Mouse (Mus musculus) MEL (cell line): ENCODE data around the gene Gm20388. TPM values are rescaled to one million over a fixed set of nuclear protein-coding genes. Genes with fewer than 3 reads are reported as not detected.

Source experiments
- DNase-seq: peaks from one replicate; pipeline ENCODE4 v3.0.0; 2011; ENCODE audit warnings: low read depth, low spot score
- H3K27ac ChIP-seq: 2 replicates; pipeline ENCODE4 v1.5.1; 2012; ENCODE audit warnings: low read depth, mild to moderate bottlenecking, control low read depth, low read length, moderate library complexity; ENCODE audit not compliant: control insufficient read depth
- H3K27me3 ChIP-seq, 2 experiments: fragments of 150-350 bp in 1 of 2; sonication (generic) in 1 of 2; 2 replicates each; pipeline ENCODE4 v1.6.1; 2012; ENCODE audit warnings: low read length in 2 of 2, mild to moderate bottlenecking in 2 of 2, improper control_type of control experiment in 1 of 2, moderate library complexity in 1 of 2; ENCODE audit not compliant: insufficient read depth in 2 of 2, control insufficient read depth in 1 of 2
- H3K36me3 ChIP-seq, 2 experiments: 2 replicates each; pipeline ENCODE4 v1.6.1; 2012 to 2014; ENCODE audit warnings: low read length in 2 of 2, improper control_type of control experiment in 1 of 2, inconsistent platforms in 1 of 2, mild to moderate bottlenecking in 1 of 2; ENCODE audit not compliant: insufficient read depth in 2 of 2, control insufficient read depth in 1 of 2
- H3K4me1 ChIP-seq, 2 experiments: fragments of 150-350 bp in 1 of 2; sonication (generic) in 1 of 2; 2 replicates each; pipeline ENCODE4 v1.6.1; 2012; ENCODE audit warnings: low read length in 2 of 2, improper control_type of control experiment in 1 of 2, mild to moderate bottlenecking in 1 of 2; ENCODE audit not compliant: insufficient read depth in 2 of 2, control insufficient read depth in 1 of 2
- H3K4me3 ChIP-seq, 2 experiments: fragments of 150-350 bp in 1 of 2; sonication (generic) in 1 of 2; 2 replicates each; pipeline ENCODE4 v1.5.1; 2012; ENCODE audit warnings: low read depth in 2 of 2, low read length in 2 of 2, mild to moderate bottlenecking in 2 of 2, moderate library complexity in 2 of 2, control low read depth in 1 of 2, improper control_type of control experiment in 1 of 2; ENCODE audit not compliant: control insufficient read depth in 1 of 2, insufficient read depth in 1 of 2
- H3K79me2 ChIP-seq: 2 replicates; pipeline ENCODE4 v1.6.1; 2012; ENCODE audit warnings: mild to moderate bottlenecking, low read length, moderate library complexity; ENCODE audit not compliant: control insufficient read depth, poor library complexity, insufficient read depth
- H3K9ac ChIP-seq: 2 replicates; pipeline ENCODE4 v1.6.1; 2012; ENCODE audit warnings: low read depth, mild to moderate bottlenecking, control low read depth, low read length, moderate library complexity; ENCODE audit not compliant: control insufficient read depth, poor library complexity, severe bottlenecking
- H3K9me3 ChIP-seq: fragments of 150-350 bp; sonication (generic); replicated peaks from 2 replicates; pipeline ENCODE4 v1.6.1; 2012; ENCODE audit warnings: mild to moderate bottlenecking, low read length, improper control_type of control experiment, moderate library complexity; ENCODE audit not compliant: insufficient read depth
- CHD1 ChIP-seq: IDR thresholded peaks from 2 replicates; pipeline ENCODE4 v1.6.1; 2012; ENCODE audit warnings: low read depth, mild to moderate bottlenecking, inconsistent platforms, low read length, improper control_type of control experiment
- CHD2 ChIP-seq: IDR thresholded peaks from 2 replicates; pipeline ENCODE4 v1.6.1; 2011; ENCODE audit warnings: low read length, improper control_type of control experiment
- CTCF ChIP-seq, 3 experiments: IDR thresholded peaks in 2 of 3; conservative IDR thresholded peaks in 1 of 3; 2 replicates each; pipeline ENCODE4 v1.5.1; 2011 to 2012; ENCODE audit warnings: low read length in 3 of 3, low read depth in 2 of 3, mild to moderate bottlenecking in 2 of 3, improper control_type of control experiment in 1 of 3, inconsistent platforms in 1 of 3, mixed read lengths in 1 of 3, moderate library complexity in 1 of 3; ENCODE audit not compliant: control insufficient read depth in 1 of 3, insufficient read depth in 1 of 3, poor library complexity in 1 of 3, severe bottlenecking in 1 of 3
- EP300 ChIP-seq, 2 experiments: IDR thresholded peaks; 2 replicates each; pipeline ENCODE4 v1.6.1; 2011; ENCODE audit warnings: improper control_type of control experiment in 2 of 2, low read length in 2 of 2, low read depth in 1 of 2, mild to moderate bottlenecking in 1 of 2
- ETS1 ChIP-seq: IDR thresholded peaks from 2 replicates; pipeline ENCODE4 v1.6.1; 2012; ENCODE audit warnings: low read depth, mild to moderate bottlenecking, inconsistent platforms, low read length, improper control_type of control experiment, moderate library complexity
- HCFC1 ChIP-seq: IDR thresholded peaks from 2 replicates; pipeline ENCODE4 v1.6.1; 2012; ENCODE audit warnings: low read depth, mild to moderate bottlenecking, inconsistent platforms, low read length, improper control_type of control experiment, moderate library complexity
- KAT2A ChIP-seq: conservative IDR thresholded peaks from 2 replicates; pipeline ENCODE4 v1.6.1; 2012; ENCODE audit warnings: low read depth, low read length, improper control_type of control experiment, inconsistent platforms
- MAFK ChIP-seq: IDR thresholded peaks from 2 replicates; pipeline ENCODE4 v1.6.1; 2011; ENCODE audit warnings: low read depth, mild to moderate bottlenecking, low read length, improper control_type of control experiment, borderline replicate concordance
- MAX ChIP-seq: IDR thresholded peaks from 2 replicates; pipeline ENCODE4 v1.6.1; 2011; ENCODE audit warnings: low read length, improper control_type of control experiment
- MXI1 ChIP-seq: IDR thresholded peaks from 2 replicates; pipeline ENCODE4 v1.6.1; 2011; ENCODE audit warnings: mild to moderate bottlenecking, low read depth, low read length, improper control_type of control experiment
- MYB ChIP-seq: IDR thresholded peaks from 2 replicates; pipeline ENCODE4 v1.6.1; 2011; ENCODE audit warnings: mild to moderate bottlenecking, low read depth, low read length, improper control_type of control experiment
- MYC ChIP-seq: IDR thresholded peaks from 2 replicates; pipeline ENCODE4 v1.6.1; 2011; ENCODE audit warnings: low read depth, mild to moderate bottlenecking, low read length, improper control_type of control experiment, moderate library complexity
- NRF1 ChIP-seq: IDR thresholded peaks from 2 replicates; pipeline ENCODE4 v1.6.1; 2014; ENCODE audit warnings: low read depth, mild to moderate bottlenecking, inconsistent platforms, low read length, improper control_type of control experiment, moderate library complexity; ENCODE audit not compliant: poor library complexity, insufficient read depth, severe bottlenecking
- POLR2AphosphoS2 ChIP-seq: IDR thresholded peaks from 2 replicates; pipeline ENCODE4 v1.6.1; 2011; ENCODE audit warnings: low read length, improper control_type of control experiment
- RAD21 ChIP-seq: IDR thresholded peaks from 2 replicates; pipeline ENCODE4 v1.6.1; 2011; ENCODE audit warnings: mild to moderate bottlenecking, low read depth, low read length, improper control_type of control experiment
- SIN3A ChIP-seq: IDR thresholded peaks from 2 replicates; pipeline ENCODE4 v1.6.1; 2012; ENCODE audit warnings: low read length, improper control_type of control experiment, inconsistent platforms
- SMC3 ChIP-seq: IDR thresholded peaks from 2 replicates; pipeline ENCODE4 v1.6.1; 2011; ENCODE audit warnings: low read depth, low read length, improper control_type of control experiment
- TAL1 ChIP-seq: IDR thresholded peaks from 2 replicates; pipeline ENCODE4 v1.6.1; 2012; ENCODE audit warnings: mild to moderate bottlenecking, inconsistent platforms, low read length, moderate library complexity, mixed read lengths
- TCF12 ChIP-seq: IDR thresholded peaks from 2 replicates; pipeline ENCODE4 v1.6.1; 2014; ENCODE audit warnings: low read depth, mild to moderate bottlenecking, inconsistent platforms, low read length, improper control_type of control experiment, moderate library complexity
- UBTF ChIP-seq: IDR thresholded peaks from 2 replicates; pipeline ENCODE4 v1.6.1; 2012; ENCODE audit warnings: low read depth, mild to moderate bottlenecking, inconsistent platforms, low read length, improper control_type of control experiment, moderate library complexity, borderline replicate concordance; ENCODE audit not compliant: insufficient read depth
- USF1 ChIP-seq: IDR thresholded peaks from 2 replicates; pipeline ENCODE4 v1.6.1; 2014; ENCODE audit warnings: low read depth, mild to moderate bottlenecking, inconsistent platforms, low read length, improper control_type of control experiment, moderate library complexity
- ZMIZ1 ChIP-seq: IDR thresholded peaks from 2 replicates; pipeline ENCODE4 v1.6.1; 2012; ENCODE audit warnings: low read depth, mild to moderate bottlenecking, inconsistent platforms, low read length, improper control_type of control experiment, moderate library complexity
- ZNF384 ChIP-seq: IDR thresholded peaks from 2 replicates; pipeline ENCODE4 v1.6.1; 2012; ENCODE audit warnings: low read depth, mild to moderate bottlenecking, inconsistent platforms, low read length, improper control_type of control experiment
- polyA plus RNA-seq, 2 experiments: library from polyadenylated mRNA; stranded (reverse) in 1 of 2; unstranded in 1 of 2; fragments of >175 nt in 1 of 2; fragments of >200 nt in 1 of 2; gene quantifications; 2 replicates each; pipeline versions ENCODE4 v1.2.1 to v1.2.4; 2012; ENCODE audit warnings: low replicate concordance in 2 of 2, low read depth in 1 of 2; ENCODE audit not compliant: insufficient read length in 2 of 2, insufficient read depth in 1 of 2, missing spikeins in 1 of 2
- total RNA-seq: library from RNA; depleted of rRNA; stranded (reverse); fragments of 300-350 nt; gene quantifications from 2 replicates; pipeline ENCODE4 v1.2.3, GENCODE M21; 2012

Gene Gm20388
- total and polyA plus RNA-seq, 3 experiments, result 11.1 to 17.8 TPM; not detected in 1

GRCm38 (mm10) chr8:121262728-121263389 lies 1352.2 kb downstream of the Gm20388 start:
- H3K4me1 ChIP-seq, result no peaks in the 10 kb centered on the region
- no peaks in the 10 kb centered on the region for H3K9me3 ChIP-seq
- DNase-seq, result no peak
- no peaks in the 10 kb centered on the region for H3K27me3 ChIP-seq
- no peak overlapping the region for H3K9ac ChIP-seq
- no peak overlapping the region for H3K4me3 ChIP-seq
- no peaks in the 10 kb centered on the region for H3K79me2 ChIP-seq
- TF ChIP-seq ETS1, result no peak
- TF ChIP-seq MAX, result no peak
- no peak for TF ChIP-seq ZMIZ1
- no peak for TF ChIP-seq KAT2A
- no peak for TF ChIP-seq UBTF
- TF ChIP-seq USF1, result no peak
- TF ChIP-seq EP300 (IDR thresholded peaks at IDR 0.05; ENCODE audit: low read depth in 1 of 2, low read length in 2 of 2), result no peak
- no peak for TF ChIP-seq NRF1
- TF ChIP-seq CTCF (IDR thresholded peaks at IDR 0.05 in 2 of 3, conservative IDR thresholded peaks at IDR 0.05 in 1 of 3; ENCODE audit: control insufficient read depth in 1 of 3, insufficient read depth in 1 of 3, low read depth in 2 of 3, low read length in 3 of 3, poor library complexity in 1 of 3, severe bottlenecking in 1 of 3), result no peak
- no peak for TF ChIP-seq CHD1
- H3K27ac ChIP-seq, result no peak overlapping the region
- H3K36me3 ChIP-seq, result no peaks in the 10 kb centered on the region

DNA sequence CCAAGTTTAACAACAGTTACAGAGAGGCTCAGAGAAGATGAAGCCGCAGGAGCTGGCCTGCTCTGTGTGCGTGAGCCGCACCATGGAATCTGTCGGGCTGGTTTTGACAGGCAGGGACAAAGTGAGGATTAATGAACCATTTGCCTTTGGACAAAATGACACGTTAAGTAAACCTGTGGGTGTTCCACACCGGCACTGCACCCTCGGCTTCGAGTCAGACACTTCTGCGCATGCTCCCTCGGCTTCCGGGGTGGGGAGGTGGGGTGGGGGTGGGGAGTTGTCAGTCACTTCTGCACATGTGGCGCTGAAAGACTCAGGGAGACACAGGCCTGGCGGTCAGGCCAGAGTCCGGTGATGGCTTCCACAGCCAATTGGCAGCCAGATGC lies 1352.7 kb downstream of the Gm20388 start:
- TF ChIP-seq SMC3, result no peak
- TF ChIP-seq MAFK, result no peak
- no peak for TF ChIP-seq RAD21
- H3K4me3 ChIP-seq, result no peak overlapping the region
- H3K79me2 ChIP-seq, result no peaks in the 10 kb centered on the region
- no peaks in the 10 kb centered on the region for H3K4me1 ChIP-seq
- DNase-seq, result no peak
- no peaks in the 10 kb centered on the region for H3K36me3 ChIP-seq
- no peak overlapping the region for H3K27ac ChIP-seq
- no peaks in the 10 kb centered on the region for H3K27me3 ChIP-seq
- no peak overlapping the region for H3K9ac ChIP-seq
- H3K9me3 ChIP-seq, result no peaks in the 10 kb centered on the region

- no peaks in the 10 kb centered on the region for H3K9me3 ChIP-seq
- no peaks in the 10 kb centered on the region for H3K79me2 ChIP-seq
- no peak overlapping the region for H3K4me3 ChIP-seq
- TF ChIP-seq CTCF (IDR thresholded peaks at IDR 0.05 in 2 of 3, conservative IDR thresholded peaks at IDR 0.05 in 1 of 3; ENCODE audit: control insufficient read depth in 1 of 3, insufficient read depth in 1 of 3, low read depth in 2 of 3, low read length in 3 of 3, poor library complexity in 1 of 3, severe bottlenecking in 1 of 3), result no peak
- TF ChIP-seq ZNF384, result no peak
- TF ChIP-seq CHD2, result no peak
- TF ChIP-seq TAL1, result no peak
- TF ChIP-seq KAT2A, result no peak
- no peak for TF ChIP-seq TCF12
- no peak for TF ChIP-seq MYB
- TF ChIP-seq POLR2AphosphoS2, result no peak
- no peak for TF ChIP-seq MYC
- TF ChIP-seq MXI1, result no peak
- TF ChIP-seq ZMIZ1, result no peak
- no peak for TF ChIP-seq HCFC1
- no peak for TF ChIP-seq SIN3A
- H3K27me3 ChIP-seq, result no peaks in the 10 kb centered on the region
- no peak overlapping the region for H3K27ac ChIP-seq
- DNase-seq, result no peak
- H3K9ac ChIP-seq, result no peak overlapping the region
- H3K36me3 ChIP-seq, result no peaks in the 10 kb centered on the region
- H3K4me1 ChIP-seq, result no peaks in the 10 kb centered on the region
Measured at GRCm38 (mm10) chr8:121264260-121264659, 1353.6 kb downstream of the Gm20388 start.
